ENCODE assay signal across 25 mouse cellular contexts in the genomic region with DNA sequence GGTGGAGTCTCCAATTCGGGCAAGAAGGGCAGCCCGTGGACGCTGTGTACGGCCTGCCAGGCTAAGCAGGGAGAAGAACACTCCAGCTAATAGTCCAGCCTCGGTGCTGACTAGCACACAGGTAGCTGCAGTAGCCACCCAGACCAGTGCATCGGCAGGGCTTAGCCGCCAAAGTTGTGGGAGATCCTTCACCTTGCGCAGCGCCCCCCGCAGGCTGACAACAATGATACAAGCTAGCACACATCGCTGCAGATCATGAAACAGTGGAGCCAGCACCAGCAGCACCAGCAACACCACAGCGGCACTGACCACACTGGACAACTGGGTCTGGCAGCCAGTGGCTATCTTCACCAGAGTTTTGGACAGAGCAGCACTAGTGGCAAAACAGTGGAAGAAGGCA. TPM values are rescaled to one million over a fixed set of nuclear protein-coding genes. Genes with fewer than 3 reads are reported as not detected.
DNase-seq lines count a peak whose midpoint lies in the region; ATAC-seq and TF ChIP-seq lines count a peak whose summit lies in the region.
"Had no signal": no experiment of that assay in that cellular context is flagged by ENCODE, and none has a peak within 500 bp of the region (broad histone marks: within the 10 kb centered on the region; RNA-seq: fewer than 3 reads in every experiment).

No protein-coding gene starts in this region.

- no peak for ATAC-seq in kidney, embryonic 16.5 days (ENCODE audit: low FRiP score, low TSS enrichment)
- no peak for ATAC-seq in midbrain, postnatal 0 days (ENCODE audit: low FRiP score)
- ATAC-seq in midbrain, embryonic 14.5 days (ENCODE audit: low FRiP score, low TSS enrichment) = no peak
- no peak for ATAC-seq in megakaryocyte progenitor cell, adult 5-6 weeks (replicated peaks; ENCODE audit: poor library complexity)
- ATAC-seq: forebrain, embryonic 13.5 days; Patski had no signal

- no peak overlapping the region for H3K4me2 ChIP-seq in kidney, embryonic 16.5 days (replicated peaks; ENCODE audit: low read depth, low read length)
- no peak overlapping the region for H3K4me2 ChIP-seq in midbrain, postnatal 0 days (ENCODE audit: low read depth, low read length, poor library complexity, severe bottlenecking)
- H3K4me2 ChIP-seq in midbrain, embryonic 14.5 days (ENCODE audit: low read length) = no peak overlapping the region
- H3K4me2 ChIP-seq: embryonic facial prominence, embryonic 12.5 days; forebrain, embryonic 13.5 days; hindbrain, embryonic 15.5 days; limb, embryonic 13.5 days; lung, embryonic 15.5 days; midbrain, embryonic 12.5 days; neural tube, embryonic 15.5 days; stomach, embryonic 15.5 days had no signal

- no peak overlapping the region for H3K27ac ChIP-seq in kidney, embryonic 16.5 days (ENCODE audit: low read length)
- no peak overlapping the region for H3K27ac ChIP-seq in midbrain, postnatal 0 days (ENCODE audit: low read depth, low read length)
- H3K27ac ChIP-seq in midbrain, embryonic 14.5 days (replicated peaks; ENCODE audit: low read depth, low read length) = no peak overlapping the region
- H3K27ac ChIP-seq in bone marrow macrophage, adult 2 months (ENCODE audit: insufficient read depth, low read depth, low read length) = no peak overlapping the region
- H3K27ac ChIP-seq: embryonic facial prominence, embryonic 12.5 days; forebrain, embryonic 13.5 days; hindbrain, embryonic 15.5 days; limb, embryonic 13.5 days; lung, embryonic 15.5 days; midbrain, embryonic 12.5 days; neural tube, embryonic 15.5 days; stomach, embryonic 15.5 days had no signal

- peaks cover 23% of the 10 kb centered on the region for H3K4me1 ChIP-seq in kidney, embryonic 16.5 days (ENCODE audit: insufficient read depth, low read length)
- peaks cover 10% of the 10 kb centered on the region for H3K4me1 ChIP-seq in midbrain, postnatal 0 days (ENCODE audit: insufficient read depth, low read length)
- peaks cover 19% of the 10 kb centered on the region for H3K4me1 ChIP-seq in midbrain, embryonic 14.5 days (ENCODE audit: control insufficient read depth, insufficient read depth, low read length)
- peaks cover 15% of the 10 kb centered on the region for H3K4me1 ChIP-seq in bone marrow macrophage, adult 2 months (ENCODE audit: control insufficient read depth, insufficient read depth, low read length)

- 95% methylated on average over 12 of the region's 12 CpGs for WGBS in kidney, embryonic 16.5 days
- 97% methylated on average over 12 of the region's 12 CpGs for WGBS in midbrain, postnatal 0 days
- WGBS in midbrain, embryonic 14.5 days = 94% methylated on average over 12 of the region's 12 CpGs

- no peak overlapping the region for H3K9ac ChIP-seq in kidney, embryonic 16.5 days (replicated peaks; ENCODE audit: low read length)
- no peak overlapping the region for H3K9ac ChIP-seq in midbrain, postnatal 0 days (replicated peaks; ENCODE audit: low read length, poor library complexity, severe bottlenecking)
- H3K9ac ChIP-seq in midbrain, embryonic 14.5 days (replicated peaks; ENCODE audit: low read length) = no peak overlapping the region
- H3K9ac ChIP-seq: embryonic facial prominence, embryonic 12.5 days; forebrain, embryonic 13.5 days; hindbrain, embryonic 15.5 days; limb, embryonic 13.5 days; lung, embryonic 15.5 days; midbrain, embryonic 12.5 days; neural tube, embryonic 15.5 days; stomach, embryonic 15.5 days had no signal

- no peaks in the 10 kb centered on the region for H3K9me3 ChIP-seq in kidney, embryonic 16.5 days (ENCODE audit: low read length)
- H3K9me3 ChIP-seq in midbrain, postnatal 0 days (ENCODE audit: low read length) = no peaks in the 10 kb centered on the region
- no peaks in the 10 kb centered on the region for H3K9me3 ChIP-seq in midbrain, embryonic 14.5 days (ENCODE audit: control insufficient read depth, low read length)
- H3K9me3 ChIP-seq: embryonic facial prominence, embryonic 12.5 days; forebrain, embryonic 13.5 days; hindbrain, embryonic 15.5 days; limb, embryonic 13.5 days; lung, embryonic 15.5 days; midbrain, embryonic 12.5 days; neural tube, embryonic 15.5 days; stomach, embryonic 15.5 days had no signal

- no peak overlapping the region for H3K4me3 ChIP-seq in kidney, embryonic 16.5 days (ENCODE audit: low read length)
- H3K4me3 ChIP-seq in midbrain, postnatal 0 days (ENCODE audit: low read depth, low read length) = no peak overlapping the region
- no peak overlapping the region for H3K4me3 ChIP-seq in midbrain, embryonic 14.5 days (replicated peaks; ENCODE audit: low read depth, low read length)
- H3K4me3 ChIP-seq in bone marrow macrophage, adult 2 months (ENCODE audit: insufficient read depth, low read length) = no peak overlapping the region
- H3K4me3 ChIP-seq: embryonic facial prominence, embryonic 12.5 days; erythroblast, embryonic 14.5 days; forebrain, embryonic 13.5 days; hindbrain, embryonic 15.5 days; limb, embryonic 13.5 days; lung, embryonic 15.5 days; midbrain, embryonic 12.5 days; myocyte; neural tube, embryonic 15.5 days; stomach, embryonic 15.5 days had no signal

- peak; percentile 27 for TF ChIP-seq CTCF in midbrain, postnatal 0 days (IDR thresholded peaks at IDR 0.05)
- 0 out of 2 replicates have a peak, but pooled peaks have one; percentile 8 for TF ChIP-seq CTCF in bone marrow macrophage, adult 2 months (IDR thresholded peaks at IDR 0.05; ENCODE audit: low read depth, low read length)

- H3K27me3 ChIP-seq in kidney, embryonic 16.5 days (ENCODE audit: insufficient read depth, low read length) = no peaks in the 10 kb centered on the region
- no peaks in the 10 kb centered on the region for H3K27me3 ChIP-seq in midbrain, postnatal 0 days (ENCODE audit: insufficient read depth, low read length)
- H3K27me3 ChIP-seq in midbrain, embryonic 14.5 days (ENCODE audit: control insufficient read depth, insufficient read depth, low read length) = no peaks in the 10 kb centered on the region
- H3K27me3 ChIP-seq: embryonic facial prominence, embryonic 12.5 days; forebrain, embryonic 13.5 days; hindbrain, embryonic 15.5 days; limb, embryonic 13.5 days; lung, embryonic 15.5 days; midbrain, embryonic 12.5 days; neural tube, embryonic 15.5 days; Patski; stomach, embryonic 15.5 days had no signal

- TF ChIP-seq POLR2A in bone marrow macrophage, adult 2 months (IDR thresholded peaks at IDR 0.05; ENCODE audit: borderline replicate concordance, low read depth, low read length) = no peak

- DNase-seq in kidney, adult 18-20 months = peak; percentile 16
- no peak for DNase-seq in midbrain, postnatal 0 days (ENCODE audit: low spot score)
- DNase-seq in midbrain, embryonic 14.5 days = no peak
- DNase-seq in cerebellum, adult 18-20 months = no peak
- DNase-seq: adrenal gland, postnatal 25 days; cerebellum, adult 9-10 months; gastrocnemius, postnatal 10 days; heart, adult 18-20 months; heart, postnatal 36 days; kidney, adult 11 months; kidney, postnatal 4 days had no signal

- peaks cover 10% of the 10 kb centered on the region; the same call in 1 of the 2 replicates for H3K36me3 ChIP-seq in kidney, embryonic 16.5 days (ENCODE audit: insufficient read depth, low read length)
- peaks cover 7% of the 10 kb centered on the region for H3K36me3 ChIP-seq in midbrain, postnatal 0 days (ENCODE audit: insufficient read depth, low read length)
- H3K36me3 ChIP-seq in midbrain, embryonic 14.5 days (ENCODE audit: control insufficient read depth, insufficient read depth, low read length) = peaks cover 10% of the 10 kb centered on the region; the same call in 1 of the 2 replicates

RNA-seq across cellular contexts. Expression of gene Dgkq, which starts 2.3 kb away (rescaled TPM):
- polyA plus RNA-seq in kidney, embryonic 16.5 days (2015; fragmentation: Nextera tagmentation; extraction: Ambion mirVana) = 14.2 and 14.6 TPM in 2 replicates
- 45.4 and 51.8 TPM in 2 replicates for total RNA-seq in midbrain, postnatal 0 days (2014; rRNA removed)
- 23.5 and 23.7 TPM in 2 replicates for polyA plus RNA-seq in midbrain, postnatal 0 days (2015; fragmentation: Nextera tagmentation; extraction: Ambion mirVana)
- 24.4 and 32.5 TPM in 2 replicates for polyA plus RNA-seq in midbrain, embryonic 14.5 days (2014; fragmentation: Nextera tagmentation; extraction: Ambion mirVana)
- 15.2 and 15.7 TPM in 2 replicates for polyA plus RNA-seq in bone marrow macrophage, adult 2 months (2012; ENCODE audit: insufficient read depth, insufficient read length, missing spikeins)
- total RNA-seq in megakaryocyte progenitor cell, adult 5-6 weeks (2015) = 4.2 and 4.8 TPM in 2 replicates
- 4.2 and 8.2 TPM in 2 replicates for total RNA-seq in megakaryocyte progenitor cell, adult 5-6 weeks (2017)

RNA-seq across cellular contexts. Expression of gene Slc26a1, which starts 3.6 kb away (rescaled TPM):
- 9.5 and 9.8 TPM in 2 replicates for polyA plus RNA-seq in kidney, embryonic 16.5 days (2015; fragmentation: Nextera tagmentation; extraction: Ambion mirVana)
- total RNA-seq in midbrain, postnatal 0 days (2014; rRNA removed) = 9.3 and 10.1 TPM in 2 replicates
- polyA plus RNA-seq in midbrain, postnatal 0 days (2015; fragmentation: Nextera tagmentation; extraction: Ambion mirVana) = 4.2 and 5.3 TPM in 2 replicates
- polyA plus RNA-seq in midbrain, embryonic 14.5 days (2014; fragmentation: Nextera tagmentation; extraction: Ambion mirVana) = 2.9 and 3.6 TPM in 2 replicates
- polyA plus RNA-seq in bone marrow macrophage, adult 2 months (2012; ENCODE audit: insufficient read depth, insufficient read length, missing spikeins) = not detected in 2 replicates
- total RNA-seq in megakaryocyte progenitor cell, adult 5-6 weeks (2015) = 2.0 and 2.1 TPM in 2 replicates
- total RNA-seq in megakaryocyte progenitor cell, adult 5-6 weeks (2017) = 0.75 and 1.5 TPM in 2 replicates
- total RNA-seq: heart, adult 18-20 months; heart, postnatal 36 days had no signal

RNA-seq across cellular contexts. Expression of gene Idua, which starts 11.6 kb away (rescaled TPM):
- polyA plus RNA-seq in kidney, embryonic 16.5 days (2015; fragmentation: Nextera tagmentation; extraction: Ambion mirVana) = 12.0 and 12.9 TPM in 2 replicates
- total RNA-seq in midbrain, postnatal 0 days (2014; rRNA removed) = 9.2 and 10.9 TPM in 2 replicates
- polyA plus RNA-seq in midbrain, postnatal 0 days (2015; fragmentation: Nextera tagmentation; extraction: Ambion mirVana) = 8.8 and 9.8 TPM in 2 replicates
- 11.9 and 12.7 TPM in 2 replicates for polyA plus RNA-seq in midbrain, embryonic 14.5 days (2014; fragmentation: Nextera tagmentation; extraction: Ambion mirVana)
- 62.6 and 73.7 TPM in 2 replicates for polyA plus RNA-seq in bone marrow macrophage, adult 2 months (2012; ENCODE audit: insufficient read depth, insufficient read length, missing spikeins)
- 15.6 and 18.5 TPM in 2 replicates for total RNA-seq in megakaryocyte progenitor cell, adult 5-6 weeks (2015)
- 3.1 and 7.3 TPM in 2 replicates for total RNA-seq in megakaryocyte progenitor cell, adult 5-6 weeks (2017)

RNA-seq across cellular contexts. Expression of gene Fgfrl1, which starts 20.4 kb away (rescaled TPM):
- polyA plus RNA-seq in kidney, embryonic 16.5 days (2015; fragmentation: Nextera tagmentation; extraction: Ambion mirVana) = 11.5 and 13.8 TPM in 2 replicates
- total RNA-seq in midbrain, postnatal 0 days (2014; rRNA removed) = 12.9 and 20.4 TPM in 2 replicates
- polyA plus RNA-seq in midbrain, postnatal 0 days (2015; fragmentation: Nextera tagmentation; extraction: Ambion mirVana) = 5.4 and 5.7 TPM in 2 replicates
- polyA plus RNA-seq in midbrain, embryonic 14.5 days (2014; fragmentation: Nextera tagmentation; extraction: Ambion mirVana) = 3.6 and 5.2 TPM in 2 replicates
- 1.5 and 2.4 TPM in 2 replicates for polyA plus RNA-seq in bone marrow macrophage, adult 2 months (2012; ENCODE audit: insufficient read depth, insufficient read length, missing spikeins)
- total RNA-seq in megakaryocyte progenitor cell, adult 5-6 weeks (2015) = 1.7 TPM in 2 replicates
- 2.3 and 2.7 TPM in 2 replicates for total RNA-seq in megakaryocyte progenitor cell, adult 5-6 weeks (2017)

RNA-seq across cellular contexts. Expression of gene Tmem175, which starts 42.2 kb away (rescaled TPM):
- 31.9 and 32.7 TPM in 2 replicates for polyA plus RNA-seq in kidney, embryonic 16.5 days (2015; fragmentation: Nextera tagmentation; extraction: Ambion mirVana)
- total RNA-seq in midbrain, postnatal 0 days (2014; rRNA removed) = 34.1 and 37.6 TPM in 2 replicates
- 34.2 and 41.4 TPM in 2 replicates for polyA plus RNA-seq in midbrain, postnatal 0 days (2015; fragmentation: Nextera tagmentation; extraction: Ambion mirVana)
- 25.7 and 29.9 TPM in 2 replicates for polyA plus RNA-seq in midbrain, embryonic 14.5 days (2014; fragmentation: Nextera tagmentation; extraction: Ambion mirVana)
- polyA plus RNA-seq in bone marrow macrophage, adult 2 months (2012; ENCODE audit: insufficient read depth, insufficient read length, missing spikeins) = 38.1 and 40.7 TPM in 2 replicates
- 22.9 and 28.7 TPM in 2 replicates for total RNA-seq in megakaryocyte progenitor cell, adult 5-6 weeks (2015)
- 13.4 and 13.8 TPM in 2 replicates for total RNA-seq in megakaryocyte progenitor cell, adult 5-6 weeks (2017)
